9 mouse cellular contexts compared by ENCODE assay signal in genomic region chr10:25111636-25112422, GRCm38 (mm10).
DNase-seq lines count a peak whose midpoint lies in the region; ATAC-seq and TF ChIP-seq lines count a peak whose summit lies in the region.
"Had no signal": no experiment of that assay in that cellular context is flagged by ENCODE, and none has a peak within 500 bp of the region (broad histone marks: within the 10 kb centered on the region; RNA-seq: fewer than 3 reads in every experiment).

No protein-coding gene starts in this region.

- ATAC-seq in lung, embryonic 14.5 days (ENCODE audit: insufficient read depth) = peak; percentile 66; the same call in 1 of the 2 replicates
- peak; percentile 85 for ATAC-seq in forebrain, embryonic 12.5 days (ENCODE audit: low FRiP score)
- no peak for ATAC-seq in liver, embryonic 11.5 days (replicated peaks; ENCODE audit: low FRiP score)

- intact Hi-C loops in left cerebral cortex, postnatal 36 days (cut with DNase I) = no loop called here
- intact Hi-C loops in heart, postnatal 14 days (cut with DNase I) = loop anchor here (2.0 kb wide), 1 partner anchor 17 kb away; no protein-coding TSS in a partner anchor

- no peak for TF ChIP-seq CTCF in lung, embryonic 14.5 days (IDR thresholded peaks at IDR 0.05; ENCODE audit: low read depth)

- no peak overlapping the region for H3K9ac ChIP-seq in lung, embryonic 14.5 days
- H3K9ac ChIP-seq in forebrain, embryonic 12.5 days = no peak overlapping the region
- H3K9ac ChIP-seq in liver, embryonic 11.5 days (ENCODE audit: low read depth, low read length) = no peak overlapping the region
- H3K9ac ChIP-seq: liver, embryonic 13.5 days had no signal

- H3K9me3 ChIP-seq in lung, embryonic 14.5 days (ENCODE audit: low read depth, low read length) = no peaks in the 10 kb centered on the region
- no peaks in the 10 kb centered on the region for H3K9me3 ChIP-seq in forebrain, embryonic 12.5 days
- no peaks in the 10 kb centered on the region for H3K9me3 ChIP-seq in liver, embryonic 11.5 days (ENCODE audit: control insufficient read depth, low read length)
- H3K9me3 ChIP-seq: liver, embryonic 13.5 days had no signal

- no peaks in the 10 kb centered on the region for H3K36me3 ChIP-seq in lung, embryonic 14.5 days (ENCODE audit: insufficient read depth)
- no peaks in the 10 kb centered on the region for H3K36me3 ChIP-seq in forebrain, embryonic 12.5 days (replicated peaks)
- H3K36me3 ChIP-seq in liver, embryonic 11.5 days (ENCODE audit: control insufficient read depth, insufficient read depth, low read length) = no peaks in the 10 kb centered on the region
- H3K36me3 ChIP-seq: liver, embryonic 13.5 days had no signal

- no peaks in the 10 kb centered on the region for H3K27me3 ChIP-seq in lung, embryonic 14.5 days (ENCODE audit: insufficient read depth, low read length)
- 0 out of 2 replicates have a peak, but pooled peaks cover 4% of the 10 kb centered on the region for H3K27me3 ChIP-seq in forebrain, embryonic 12.5 days
- H3K27me3 ChIP-seq in liver, embryonic 11.5 days (replicated peaks; ENCODE audit: control insufficient read depth, insufficient read depth, low read length) = no peaks in the 10 kb centered on the region
- H3K27me3 ChIP-seq: liver, embryonic 13.5 days had no signal

- no peak overlapping the region for H3K4me3 ChIP-seq in lung, embryonic 14.5 days (ENCODE audit: low read depth, low read length)
- no peak overlapping the region for H3K4me3 ChIP-seq in forebrain, embryonic 12.5 days (replicated peaks)
- H3K4me3 ChIP-seq in liver, embryonic 11.5 days (ENCODE audit: low read depth, low read length) = no peak overlapping the region
- H3K4me3 ChIP-seq: liver, embryonic 13.5 days had no signal

- WGBS in lung, embryonic 14.5 days = 7% methylated on average over 11 of the region's 11 CpGs
- WGBS in forebrain, embryonic 12.5 days = 4% methylated on average over 11 of the region's 11 CpGs
- 29% methylated on average over 11 of the region's 11 CpGs for WGBS in liver, embryonic 11.5 days

- H3K4me2 ChIP-seq in lung, embryonic 14.5 days = peak overlapping the region; percentile 26; the same call in 1 of the 2 replicates
- H3K4me2 ChIP-seq in forebrain, embryonic 12.5 days = no peak overlapping the region
- H3K4me2 ChIP-seq in liver, embryonic 11.5 days = no peak overlapping the region
- H3K4me2 ChIP-seq: liver, embryonic 13.5 days had no signal

- H3K4me1 ChIP-seq in lung, embryonic 14.5 days (ENCODE audit: insufficient read depth) = no peaks in the 10 kb centered on the region
- peaks cover 12% of the 10 kb centered on the region for H3K4me1 ChIP-seq in forebrain, embryonic 12.5 days
- no peaks in the 10 kb centered on the region for H3K4me1 ChIP-seq in liver, embryonic 11.5 days (replicated peaks; ENCODE audit: control insufficient read depth, insufficient read depth, low read length)

- no peak overlapping the region for H3K27ac ChIP-seq in lung, embryonic 14.5 days (ENCODE audit: low read depth)
- H3K27ac ChIP-seq in forebrain, embryonic 12.5 days = peak overlapping the region; percentile 42; the same call in 1 of the 2 replicates
- H3K27ac ChIP-seq in liver, embryonic 11.5 days (ENCODE audit: low read depth, low read length) = no peak overlapping the region
- H3K27ac ChIP-seq: liver, embryonic 13.5 days had no signal

- peak; percentile 46 for DNase-seq in lung, embryonic 14.5 days
- DNase-seq in lung, postnatal 25 days (ENCODE audit: low spot score) = no peak
- DNase-seq in left cerebral cortex, postnatal 36 days (ENCODE audit: low spot score in 2 of 2) = peak; percentile 16 to 17
- peak; percentile 60 for DNase-seq in telencephalon, adult 2 months (ENCODE audit: low read depth, low spot score)
- DNase-seq in heart, postnatal 14 days = no peak
- no peak for DNase-seq in kidney, adult 9 months
- no peak for DNase-seq in liver, embryonic 11.5 days (ENCODE audit: low spot score)
- DNase-seq: liver, embryonic 13.5 days had no signal

Comparison
In these comparisons a context has a peak if more than half of its experiments do, and no peak if none do; other contexts are left out.
1. DNase-seq: peak in lung, embryonic 14.5 days (single experiment), left cerebral cortex, postnatal 36 days (2 of 2) and telencephalon, adult 2 months (single experiment); none in lung, postnatal 25 days (single experiment), heart, postnatal 14 days (0 of 2), kidney, adult 9 months (single experiment) and liver, embryonic 11.5 days (single experiment).